Mouse (Mus musculus) adrenal gland, adult 18-20 months (tissue): ENCODE data around the gene B3gat2. TPM values are rescaled to one million over a fixed set of nuclear protein-coding genes. Genes with fewer than 3 reads are reported as not detected.

ENCODE experiments used
- DNase-seq, 2 experiments: peaks; one replicate each; pipeline ENCODE4 v3.0.0; 2021 to 2022; ENCODE audit warnings: low spot score in 2 of 2
- total RNA-seq, 2 experiments: library from RNA; stranded (reverse); gene quantifications; 1 replicate in 1 of 2; 2 replicates in 1 of 2; pipeline ENCODE4 v1.2.3; 2021

The B3gat2 gene
- total RNA-seq, 2 experiments from 2014 or later = 0.07 TPM; not detected in 1

GRCm38 (mm10) chr1:23834246-23834645 is 72.7 kb downstream of the B3gat2 start:
- no peak for DNase-seq

GRCm38 (mm10) chr1:23834819-23835218 is 73.3 kb downstream of the B3gat2 start:
- no peak for DNase-seq

- DNase-seq = no peak
These were observed 75.1 kb downstream of the B3gat2 start for GRCm38 (mm10) chr1:23836630-23837029.

GRCm38 (mm10) chr1:23840924-23841323 is 79.4 kb downstream of the B3gat2 start:
- no peak for DNase-seq

GRCm38 (mm10) chr1:23842629-23843028 is 81.1 kb downstream of the B3gat2 start:
- DNase-seq = no peak

- no peak for DNase-seq
These were observed 82.2 kb downstream of the B3gat2 start for GRCm38 (mm10) chr1:23843790-23844189.

GRCm38 (mm10) chr1:23845007-23845406 is 83.5 kb downstream of the B3gat2 start:
- no peak for DNase-seq

GRCm38 (mm10) chr1:23846044-23846680 is 84.6 kb downstream of the B3gat2 start:
- no peak for DNase-seq

GRCm38 (mm10) chr1:23855623-23856022 is 94.1 kb downstream of the B3gat2 start:
- DNase-seq = no peak

- no peak for DNase-seq
These were observed 99.4 kb downstream of the B3gat2 start for GRCm38 (mm10) chr1:23860944-23861343.

GRCm38 (mm10) chr1:23865566-23865965 is 104.0 kb downstream of the B3gat2 start:
- DNase-seq = no peak

GRCm38 (mm10) chr1:23867350-23867862 is 105.9 kb downstream of the B3gat2 start:
- DNase-seq = no peak

GRCm38 (mm10) chr1:23872194-23872593 is 110.6 kb downstream of the B3gat2 start:
- DNase-seq = no peak

GRCm38 (mm10) chr1:23882681-23883080 is 121.1 kb downstream of the B3gat2 start:
- no peak for DNase-seq

GRCm38 (mm10) chr1:23884087-23884668 is 122.6 kb downstream of the B3gat2 start:
- no peak for DNase-seq

GRCm38 (mm10) chr1:23884914-23885313 is 123.4 kb downstream of the B3gat2 start:
- no peak for DNase-seq

- no peak for DNase-seq
These were observed 130.5 kb downstream of the B3gat2 start for GRCm38 (mm10) chr1:23892072-23892471.

Other genes starting within 250 kb of the B3gat2 start
- 10 to 100 TPM; 55.6 to 60.1 TPM for gene Smap1, start 160.6 kb downstream of the B3gat2 start, total RNA-seq
- gene Sdhaf4, start 243.9 kb downstream of the B3gat2 start, total RNA-seq = 10 to 100 TPM; 55.6 to 61.4 TPM